Mouse (Mus musculus): ENCODE data around the gene Fgfbp1. TPM values are rescaled to one million over a fixed set of nuclear protein-coding genes. Genes with fewer than 3 reads are reported as not detected.

Gene Fgfbp1
- total RNA-seq, 2 experiments from 2014 or later: 1.3 to 1.8 TPM

DNA sequence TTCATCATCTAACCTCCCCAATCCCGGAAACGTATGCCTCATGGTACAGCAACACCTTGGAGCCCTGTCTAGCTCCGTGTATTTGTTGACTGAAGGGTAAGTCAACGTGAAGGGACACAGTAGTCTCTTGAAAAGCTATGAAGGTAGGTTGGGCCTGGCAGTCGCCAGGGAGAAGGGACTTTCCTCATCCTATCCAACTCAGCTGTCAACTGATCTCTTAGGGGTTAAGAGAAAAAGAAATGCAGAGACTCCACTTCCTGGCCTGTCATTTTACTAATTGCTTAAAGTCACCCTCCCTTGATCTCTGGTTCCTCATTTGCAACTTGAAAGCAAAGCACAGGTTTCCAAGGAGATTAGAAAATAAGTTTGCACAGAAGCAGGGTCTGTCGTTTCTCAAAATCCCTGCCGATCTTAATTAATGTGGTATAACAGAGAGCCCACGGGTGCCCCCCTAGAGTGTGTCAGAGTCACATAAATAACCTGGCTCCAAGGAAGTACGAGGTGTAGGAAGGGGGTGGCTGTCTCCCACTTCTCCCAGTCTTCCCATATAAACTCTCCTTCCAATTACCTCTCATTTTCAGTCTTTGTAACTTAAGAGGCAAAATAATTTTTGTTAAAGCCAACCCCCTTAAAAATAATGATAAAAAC lies 34.1 kb downstream of the Fgfbp1 start:
- DNase-seq (ENCODE audit: low spot score in 2 of 2): no peak

DNA sequence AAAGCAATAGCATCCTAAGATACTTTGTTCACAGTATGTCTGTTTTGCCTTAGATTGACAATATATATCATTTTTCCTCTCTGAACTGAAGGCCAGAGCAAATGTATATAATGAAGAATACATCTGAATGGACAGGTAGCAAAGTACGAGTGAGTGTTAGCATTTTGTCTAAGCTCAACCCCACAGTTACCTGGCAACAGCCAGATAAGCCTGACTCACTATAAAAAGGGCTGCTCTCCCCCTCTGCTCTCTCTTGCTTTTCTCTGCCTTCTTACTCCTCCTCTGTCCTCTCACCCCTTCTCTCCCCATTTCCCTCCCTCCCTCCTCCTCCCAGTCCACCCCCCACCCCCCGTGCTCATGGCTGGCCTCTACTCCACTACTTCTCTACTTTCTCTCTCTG lies 48.3 kb downstream of the Fgfbp1 start:
- DNase-seq (ENCODE audit: low spot score in 2 of 2): no peak

Other genes starting within 250 kb of the Fgfbp1 start
- gene Bst1, start 162.9 kb downstream of the Fgfbp1 start, total RNA-seq (2021): under 1 TPM; 0.17 to 0.28 TPM
- 10 to 100 TPM; 76.8 to 85.7 TPM for gene Fbxl5, start 160.1 kb downstream of the Fgfbp1 start, total RNA-seq (2021)
- gene Cd38, start 113.2 kb downstream of the Fgfbp1 start, total RNA-seq (2021): 10 to 100 TPM; 13.2 to 14.4 TPM
- 10 to 100 TPM; 12.0 to 12.6 TPM for gene Gm7879, start 68.6 kb downstream of the Fgfbp1 start, total RNA-seq (2021)
- gene Prom1, start 120.3 kb upstream of the Fgfbp1 start, total RNA-seq (2021): 10 to 100 TPM; 23.7 to 25.0 TPM
- gene Tapt1, start 244.8 kb upstream of the Fgfbp1 start, total RNA-seq (2021): 10 to 100 TPM; 41.2 to 41.9 TPM

Measured in layer of hippocampus, postnatal 14 days (tissue).